Mouse (Mus musculus) midbrain, embryonic 16.5 days (tissue): ENCODE measurements at regions not wholly inside any gene's neighbourhood (a gene's known extent, or its start where the extent isn't known, plus 50 kb on each side); places are given as distances from the start of the nearest gene placed in this dataset.
"Not testable (repeated sequence)": the region's sequence is repeated elsewhere in the genome, so short reads cannot be mapped to it uniquely, and the experiment has no call there.

Source experiments
- ATAC-seq: fragments of 200-750 bp; cut with Nextera tagmentation; 2 replicates; pipeline ENCODE4 v1.8.0; 2017; ENCODE audit warnings: moderate TSS enrichment
- H3K27ac ChIP-seq: fragments of 300-500 bp; sonication (generic); 2 replicates; pipeline ENCODE4 v1.5.1; 2014; ENCODE audit warnings: mild to moderate bottlenecking, low read length, mixed read lengths
- H3K27me3 ChIP-seq: fragments of 300-500 bp; sonication (generic); 2 replicates; pipeline ENCODE4 v1.6.1; 2014; ENCODE audit warnings: low read depth, low read length, mixed read lengths; ENCODE audit not compliant: control insufficient read depth, insufficient read depth
- H3K36me3 ChIP-seq: fragments of 300-500 bp; sonication (generic); 2 replicates; pipeline ENCODE4 v1.6.1; 2014; ENCODE audit warnings: mild to moderate bottlenecking, low read length, moderate library complexity, mixed read lengths; ENCODE audit not compliant: control insufficient read depth, insufficient read depth
- H3K4me1 ChIP-seq: fragments of 300-500 bp; sonication (generic); 2 replicates; pipeline ENCODE4 v1.6.1; 2014; ENCODE audit warnings: mild to moderate bottlenecking, low read length, mixed read lengths; ENCODE audit not compliant: control insufficient read depth, insufficient read depth
- H3K4me2 ChIP-seq: fragments of 300-500 bp; sonication (generic); 2 replicates; pipeline ENCODE4 v1.6.1; 2014; ENCODE audit warnings: mild to moderate bottlenecking, low read length, mixed read lengths
- H3K4me3 ChIP-seq: fragments of 300-500 bp; sonication (generic); 2 replicates; pipeline ENCODE4 v1.5.1; 2014; ENCODE audit warnings: low read depth, mild to moderate bottlenecking, low read length, moderate library complexity, mixed read lengths
- H3K9ac ChIP-seq: fragments of 300-500 bp; sonication (generic); 2 replicates; pipeline ENCODE4 v1.6.1; 2014; ENCODE audit warnings: low read depth, low read length, mixed read lengths
- H3K9me3 ChIP-seq: fragments of 300-500 bp; sonication (generic); replicated peaks from 2 replicates; pipeline ENCODE4 v1.6.1; 2014; ENCODE audit warnings: mild to moderate bottlenecking, low read length, mixed read lengths; ENCODE audit not compliant: control insufficient read depth, poor library complexity, severe bottlenecking
- WGBS: fragments of 180-500 bp; shearing (Covaris S2); extraction: QIAGEN DNeasy Blood & Tissue Kit; methylation state at CpG from one replicate; pipeline ENCODE4 v1.1.7; 2014; 5-methylcytosine and 5-hydroxymethylcytosine counted together

DNA sequence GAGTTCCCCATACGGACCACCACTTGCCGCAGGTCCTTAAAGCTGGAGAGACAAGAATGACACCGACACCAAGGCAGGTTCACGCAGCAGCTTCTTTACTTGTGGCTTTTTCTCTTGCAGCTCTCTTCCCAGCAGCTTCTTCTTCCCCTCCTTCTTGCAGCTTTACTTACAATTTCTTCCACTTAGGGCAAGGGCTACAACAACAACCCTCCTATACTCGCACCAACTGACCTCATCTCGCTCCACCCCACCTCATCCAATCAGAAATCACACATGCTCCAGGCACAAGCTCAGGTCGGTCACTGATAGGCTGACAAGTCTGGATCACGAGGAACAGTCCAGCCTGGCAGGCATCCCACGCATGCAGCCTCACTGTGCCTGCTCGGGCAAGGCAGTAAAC, 1402.4 kb upstream of the 1700008P02Rik start:
- no peak for ATAC-seq
- H3K9me3 ChIP-seq = no peaks in the 10 kb centered on the region
- no peaks in the 10 kb centered on the region for H3K36me3 ChIP-seq
- no peak overlapping the region for H3K4me2 ChIP-seq
- H3K4me3 ChIP-seq = no peak overlapping the region
- no peak overlapping the region for H3K9ac ChIP-seq
- no peaks in the 10 kb centered on the region for H3K27me3 ChIP-seq
- 85% methylated on average over 10 of the region's 10 CpGs for WGBS
- H3K27ac ChIP-seq = no peak overlapping the region
- no peaks in the 10 kb centered on the region for H3K4me1 ChIP-seq

DNA sequence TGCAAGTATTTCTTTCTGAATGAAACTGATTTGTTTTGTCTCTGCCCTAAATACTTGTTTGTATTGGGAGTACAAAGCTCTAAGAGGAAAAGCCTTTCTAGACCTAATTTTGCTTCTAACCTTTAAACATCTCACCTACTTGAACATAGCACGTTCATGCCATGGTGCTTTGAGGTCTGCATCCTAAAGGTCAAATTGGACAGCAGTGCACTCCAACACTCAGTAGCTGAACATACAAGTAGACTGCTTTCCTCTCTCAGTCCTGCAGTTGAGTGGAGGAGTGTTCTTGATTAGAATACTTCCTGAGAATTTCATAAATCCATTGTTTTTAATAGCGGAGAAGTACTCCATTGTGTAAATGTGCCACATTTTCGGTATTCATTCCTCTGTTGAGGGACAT, 1397.2 kb upstream of the 1700008P02Rik start:
- WGBS = 72% methylated on average over 3 of the region's 3 CpGs
- peak overlapping the region; percentile 44; the same call in 1 of the 2 replicates for H3K27ac ChIP-seq
- no peaks in the 10 kb centered on the region for H3K27me3 ChIP-seq
- H3K4me3 ChIP-seq = no peak overlapping the region
- H3K4me1 ChIP-seq = peaks cover 4% of the 10 kb centered on the region; the same call in 1 of the 2 replicates
- no peak overlapping the region for H3K9ac ChIP-seq
- no peaks in the 10 kb centered on the region for H3K9me3 ChIP-seq
- H3K36me3 ChIP-seq = no peaks in the 10 kb centered on the region
- no peak overlapping the region for H3K4me2 ChIP-seq
- peak; percentile 78; the same call in 1 of the 2 replicates for ATAC-seq

DNA sequence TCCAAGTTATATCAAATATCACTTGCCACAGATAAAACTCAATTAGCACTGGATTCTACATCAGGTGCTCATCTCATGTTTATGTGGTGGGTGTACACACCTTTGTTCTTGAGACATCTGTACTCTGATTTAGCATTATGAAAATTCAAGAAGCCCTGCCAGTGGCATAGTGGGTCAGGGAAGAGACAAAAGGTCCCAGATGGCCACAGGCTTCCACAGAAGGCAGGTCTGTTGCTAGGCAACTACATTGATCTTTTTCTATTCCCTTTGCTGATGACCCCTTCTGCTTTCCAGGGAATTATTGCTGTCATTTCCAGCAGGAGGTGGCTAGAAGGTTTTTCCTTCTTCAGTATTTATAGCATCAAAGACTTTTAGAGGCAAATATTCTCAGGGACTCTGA, 1396.7 kb upstream of the 1700008P02Rik start:
- no peak overlapping the region for H3K4me3 ChIP-seq
- ATAC-seq = peak; percentile 92
- H3K4me2 ChIP-seq = no peak overlapping the region
- H3K36me3 ChIP-seq = no peaks in the 10 kb centered on the region
- H3K27me3 ChIP-seq = no peaks in the 10 kb centered on the region
- H3K4me1 ChIP-seq = peaks cover 4% of the 10 kb centered on the region; the same call in 1 of the 2 replicates
- no peaks in the 10 kb centered on the region for H3K9me3 ChIP-seq
- H3K27ac ChIP-seq = peak overlapping the region; percentile 64; the same call in 1 of the 2 replicates
- H3K9ac ChIP-seq = no peak overlapping the region

DNA sequence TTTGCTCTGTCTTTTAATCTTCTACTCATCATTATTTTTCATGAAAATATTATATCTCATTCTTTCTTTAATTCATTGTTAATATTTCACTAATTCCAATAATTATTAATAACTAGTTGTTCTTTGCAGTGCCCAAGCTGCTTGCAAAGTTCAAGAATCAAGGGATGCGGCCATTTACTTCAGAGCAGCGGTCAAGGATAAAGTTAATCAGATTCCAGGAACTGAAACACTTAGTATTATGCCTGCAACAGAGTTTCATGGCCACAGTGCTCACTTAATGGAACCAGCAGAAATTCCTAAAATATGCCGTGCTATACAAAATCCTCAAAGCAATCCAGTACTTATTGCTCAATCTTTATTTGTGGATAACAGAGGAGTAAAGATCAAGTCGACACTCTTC, 1389.7 kb upstream of the 1700008P02Rik start:
- H3K4me1 ChIP-seq = no peaks in the 10 kb centered on the region
- no peaks in the 10 kb centered on the region for H3K9me3 ChIP-seq
- no peaks in the 10 kb centered on the region for H3K27me3 ChIP-seq
- WGBS = 86% methylated on average over 4 of the region's 4 CpGs
- no peak for ATAC-seq
- no peak overlapping the region for H3K4me2 ChIP-seq
- H3K4me3 ChIP-seq = no peak overlapping the region
- no peaks in the 10 kb centered on the region for H3K36me3 ChIP-seq
- no peak overlapping the region for H3K9ac ChIP-seq
- H3K27ac ChIP-seq = no peak overlapping the region

DNA sequence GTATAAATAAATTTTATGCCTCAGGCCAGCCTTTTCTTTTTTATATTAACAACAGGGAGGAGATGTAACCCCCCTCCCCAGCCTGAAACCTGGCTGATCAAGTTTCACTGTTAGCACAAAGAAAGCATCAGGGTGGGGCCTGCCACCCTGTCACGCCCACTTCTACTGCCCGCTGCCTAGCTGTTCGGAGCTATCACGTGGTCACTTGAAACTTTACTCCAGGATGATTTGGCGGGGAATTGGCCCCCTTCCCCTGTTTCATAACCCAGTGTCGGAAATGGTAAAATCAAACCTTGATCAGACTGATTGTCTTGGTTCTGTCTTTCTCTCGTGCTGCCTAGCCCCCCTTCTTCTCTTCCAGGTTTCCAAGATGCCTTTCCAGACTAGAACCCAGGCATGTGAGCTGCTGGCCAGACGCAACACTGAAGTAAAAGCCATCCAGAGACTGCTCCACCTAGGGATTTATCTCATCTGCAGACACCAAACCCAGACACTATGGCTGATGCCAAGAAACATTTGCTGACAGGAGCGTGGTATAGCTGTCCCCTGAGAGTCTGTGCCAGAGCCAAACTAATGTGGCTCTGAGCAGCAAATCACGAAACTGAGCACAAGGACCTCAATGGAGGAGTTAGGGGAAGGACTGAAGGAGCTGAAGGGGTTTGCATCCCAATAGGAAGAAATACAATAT, 1386.6 kb upstream of the 1700008P02Rik start:
- H3K9me3 ChIP-seq = no peaks in the 10 kb centered on the region
- H3K9ac ChIP-seq = no peak overlapping the region
- H3K27me3 ChIP-seq = no peaks in the 10 kb centered on the region
- no peak overlapping the region for H3K4me2 ChIP-seq
- no peak for ATAC-seq
- H3K4me1 ChIP-seq = no peaks in the 10 kb centered on the region
- no peak overlapping the region for H3K27ac ChIP-seq
- H3K4me3 ChIP-seq = no peak overlapping the region
- H3K36me3 ChIP-seq = no peaks in the 10 kb centered on the region
- WGBS = 85% methylated on average over 10 of the region's 10 CpGs

DNA sequence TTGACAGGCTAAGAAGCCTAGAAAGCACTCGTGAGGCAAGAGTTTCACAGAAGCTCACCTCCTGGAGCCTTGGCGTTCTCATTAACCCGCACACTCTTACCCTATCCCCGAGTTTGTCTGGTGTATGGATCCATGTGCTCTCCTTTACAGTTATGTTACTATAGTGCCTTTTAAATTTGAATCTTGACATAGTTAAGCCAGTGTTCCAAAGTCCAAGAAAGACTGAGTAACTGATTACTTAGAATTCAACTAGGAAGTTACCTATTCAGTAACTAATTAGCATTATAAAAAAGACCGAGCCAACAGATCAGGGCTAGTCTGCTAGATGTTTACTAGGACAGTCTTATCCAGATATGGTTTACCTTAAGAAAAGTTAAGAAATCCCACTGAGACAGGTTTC, 1386.0 kb upstream of the 1700008P02Rik start:
- no peak overlapping the region for H3K9ac ChIP-seq
- H3K4me2 ChIP-seq = no peak overlapping the region
- H3K27me3 ChIP-seq = no peaks in the 10 kb centered on the region
- no peaks in the 10 kb centered on the region for H3K36me3 ChIP-seq
- no peak overlapping the region for H3K4me3 ChIP-seq
- 81% methylated on average over 5 of the region's 5 CpGs for WGBS
- no peaks in the 10 kb centered on the region for H3K9me3 ChIP-seq
- no peaks in the 10 kb centered on the region for H3K4me1 ChIP-seq
- no peak overlapping the region for H3K27ac ChIP-seq
- ATAC-seq = no peak

DNA sequence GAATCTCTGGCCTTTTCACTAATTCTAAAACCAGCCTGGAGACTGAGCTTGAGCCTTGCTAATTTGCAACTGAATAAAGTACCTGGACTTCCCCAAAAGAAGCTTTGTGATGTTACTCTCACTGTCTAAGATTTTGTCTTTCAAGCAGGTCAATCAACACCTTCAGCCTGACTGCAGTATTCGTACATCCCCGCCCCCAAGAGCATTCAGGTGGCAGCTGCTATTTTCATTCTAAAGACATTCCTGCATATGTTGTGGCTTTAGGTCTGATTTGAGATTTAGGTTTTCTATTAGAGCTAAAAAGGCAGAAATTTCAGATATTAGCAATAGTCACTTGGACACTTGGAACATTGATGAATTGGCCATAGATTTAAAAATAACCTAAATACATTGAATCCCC, 1385.4 kb upstream of the 1700008P02Rik start:
- not testable (repeated sequence) for H3K27me3 ChIP-seq, ATAC-seq, H3K27ac ChIP-seq, H3K9ac ChIP-seq, H3K4me2 ChIP-seq, H3K4me1 ChIP-seq, H3K4me3 ChIP-seq, H3K9me3 ChIP-seq, H3K36me3 ChIP-seq
- WGBS = 74% methylated on average over 2 of the region's 2 CpGs

DNA sequence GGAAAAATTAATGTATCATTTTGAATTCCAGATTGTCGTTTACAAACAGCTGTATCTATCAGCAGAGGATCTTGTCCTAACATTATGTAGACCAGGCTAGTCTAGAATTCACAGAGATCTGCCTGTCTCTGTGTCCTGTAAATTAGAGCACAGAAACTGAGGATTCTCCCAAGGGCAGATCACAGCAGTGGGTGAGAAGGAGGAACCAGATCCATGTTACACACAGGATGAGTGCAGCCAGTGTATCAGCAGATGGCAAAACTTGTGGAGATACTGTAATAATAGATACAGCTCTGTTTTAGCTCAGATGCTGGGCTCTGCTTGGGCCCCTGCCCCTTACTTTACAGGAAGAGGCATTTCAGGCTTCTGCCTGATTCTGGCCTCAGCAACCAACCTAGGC, 1384.0 kb upstream of the 1700008P02Rik start:
- H3K4me3 ChIP-seq = no peak overlapping the region
- ATAC-seq = no peak
- WGBS = 97% methylated on average over 1 of the region's 1 CpGs
- no peaks in the 10 kb centered on the region for H3K27me3 ChIP-seq
- H3K9me3 ChIP-seq = no peaks in the 10 kb centered on the region
- H3K36me3 ChIP-seq = no peaks in the 10 kb centered on the region
- H3K27ac ChIP-seq = no peak overlapping the region
- H3K9ac ChIP-seq = no peak overlapping the region
- H3K4me1 ChIP-seq = no peaks in the 10 kb centered on the region
- H3K4me2 ChIP-seq = no peak overlapping the region

DNA sequence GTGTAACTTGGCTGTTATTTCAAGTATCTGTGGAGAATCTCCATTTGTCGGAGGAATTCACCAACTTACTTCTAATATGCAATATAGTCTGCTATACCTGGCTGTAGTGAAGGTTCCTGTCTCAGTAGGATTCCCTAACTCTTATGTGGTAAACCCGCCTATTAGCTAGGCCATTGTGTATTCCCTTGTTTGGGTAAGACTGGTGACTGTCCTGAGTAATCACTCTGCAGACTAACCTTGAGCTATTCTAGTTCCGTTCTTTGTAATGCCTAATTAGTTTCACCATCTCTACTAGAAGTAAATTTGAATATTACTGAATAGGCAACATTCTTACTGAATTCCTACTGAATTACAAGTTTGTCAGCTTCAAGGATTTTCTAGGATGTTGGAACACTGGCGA, 1380.8 kb upstream of the 1700008P02Rik start:
- H3K4me1 ChIP-seq = no peaks in the 10 kb centered on the region
- H3K4me2 ChIP-seq = no peak overlapping the region
- H3K27ac ChIP-seq = no peak overlapping the region
- no peak overlapping the region for H3K9ac ChIP-seq
- no peaks in the 10 kb centered on the region for H3K27me3 ChIP-seq
- no peaks in the 10 kb centered on the region for H3K36me3 ChIP-seq
- H3K9me3 ChIP-seq = no peaks in the 10 kb centered on the region
- 88% methylated on average over 4 of the region's 4 CpGs for WGBS
- ATAC-seq = no peak
- no peak overlapping the region for H3K4me3 ChIP-seq
